Mouse (Mus musculus): ENCODE results near the gene Dbn1. TPM values are rescaled to one million over a fixed set of nuclear protein-coding genes. Genes with fewer than 3 reads are reported as not detected.
A peak's percentile ranks its signal among the peaks of the same experiment; 100 is the strongest.

Dbn1 gene
- total RNA-seq, 2 experiments from 2014 or later: 10.3 to 16.1 TPM

GRCm38 (mm10) chr13:55510668-55511491 is 23.0 kb upstream of the Dbn1 start:
- DNase-seq: peak; percentile 90

- no peak for DNase-seq
Measured at GRCm38 (mm10) chr13:55510332-55510667, 22.4 kb upstream of the Dbn1 start.

- DNase-seq: no peak
Measured at GRCm38 (mm10) chr13:55508531-55508930, 20.6 kb upstream of the Dbn1 start.

- DNase-seq: no peak
Measured at GRCm38 (mm10) chr13:55507877-55508276, 20.0 kb upstream of the Dbn1 start.

- peak; percentile 74 for DNase-seq
Measured at GRCm38 (mm10) chr13:55506697-55507096, 18.8 kb upstream of the Dbn1 start.

- DNase-seq: no peak
Measured at GRCm38 (mm10) chr13:55505810-55506209, 17.9 kb upstream of the Dbn1 start.

- DNase-seq: no peak
Measured at GRCm38 (mm10) chr13:55504390-55504789, 16.5 kb upstream of the Dbn1 start.

GRCm38 (mm10) chr13:55502405-55502804 is 14.5 kb upstream of the Dbn1 start:
- no peak for DNase-seq

GRCm38 (mm10) chr13:55500575-55500974 is 12.7 kb upstream of the Dbn1 start:
- DNase-seq: no peak

- no peak for DNase-seq
Measured at GRCm38 (mm10) chr13:55498906-55499305, 11.0 kb upstream of the Dbn1 start.

- no peak for DNase-seq
Measured at GRCm38 (mm10) chr13:55496661-55497060, 8.8 kb upstream of the Dbn1 start.

- no peak for DNase-seq
Measured at GRCm38 (mm10) chr13:55495702-55496101, 7.8 kb upstream of the Dbn1 start.

GRCm38 (mm10) chr13:55494883-55495621 is 7.1 kb upstream of the Dbn1 start:
- peak; percentile 78 for DNase-seq

GRCm38 (mm10) chr13:55494257-55494656 is 6.3 kb upstream of the Dbn1 start:
- DNase-seq: no peak

GRCm38 (mm10) chr13:55486916-55487577 is 864 bp downstream of the Dbn1 start:
- DNase-seq: no peak

- DNase-seq: peak; percentile 47
Measured at GRCm38 (mm10) chr13:55486029-55486794, 1.7 kb downstream of the Dbn1 start.

GRCm38 (mm10) chr13:55484520-55485088 is 3.3 kb downstream of the Dbn1 start:
- DNase-seq: no peak

GRCm38 (mm10) chr13:55483593-55483992 is 4.3 kb downstream of the Dbn1 start:
- DNase-seq: no peak

GRCm38 (mm10) chr13:55483071-55483470 is 4.8 kb downstream of the Dbn1 start:
- no peak for DNase-seq

GRCm38 (mm10) chr13:55482542-55482941 is 5.4 kb downstream of the Dbn1 start:
- DNase-seq: no peak

GRCm38 (mm10) chr13:55479929-55480328 is 8.0 kb downstream of the Dbn1 start:
- DNase-seq: no peak

- peak; percentile 29 for DNase-seq
Measured at GRCm38 (mm10) chr13:55479008-55479407, 8.9 kb downstream of the Dbn1 start.

All from gastrocnemius, postnatal 25 days (tissue).